Mouse (Mus musculus) layer of hippocampus, postnatal 36 days (tissue): ENCODE measurements around the gene Usp6nl. TPM values are rescaled to one million over a fixed set of nuclear protein-coding genes. Genes with fewer than 3 reads are reported as not detected.

ENCODE experiments used
- DNase-seq, 2 experiments: peaks; one replicate each; pipeline ENCODE4 v3.0.0; 2022
- total RNA-seq, 2 experiments: library from RNA; stranded (reverse); gene quantifications; 2 replicates each; pipeline ENCODE4 v1.2.3; 2021

Usp6nl gene
- total RNA-seq, 2 experiments from 2014 or later: 13.0 to 16.7 TPM

DNA sequence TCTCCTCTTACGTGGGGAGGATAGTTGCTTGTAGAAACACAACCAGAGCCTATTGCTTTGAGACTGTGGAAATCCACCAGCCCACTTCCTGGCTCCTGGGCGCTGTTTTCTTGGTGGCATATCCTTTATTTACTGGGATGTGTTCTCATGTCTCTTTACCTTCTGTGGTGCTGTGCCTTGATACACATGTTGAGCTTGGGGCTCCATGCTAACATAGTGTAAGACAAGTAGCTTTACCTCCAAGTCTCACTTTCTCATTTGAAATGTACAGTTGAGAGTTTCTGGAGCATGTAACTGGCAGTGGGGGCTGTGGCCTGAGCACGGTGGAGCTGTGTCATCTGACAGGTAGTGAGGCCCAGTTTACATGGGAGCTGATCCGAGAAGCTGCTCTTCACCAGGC lies 54.5 kb downstream of the Usp6nl start:
- no peak for DNase-seq

DNA sequence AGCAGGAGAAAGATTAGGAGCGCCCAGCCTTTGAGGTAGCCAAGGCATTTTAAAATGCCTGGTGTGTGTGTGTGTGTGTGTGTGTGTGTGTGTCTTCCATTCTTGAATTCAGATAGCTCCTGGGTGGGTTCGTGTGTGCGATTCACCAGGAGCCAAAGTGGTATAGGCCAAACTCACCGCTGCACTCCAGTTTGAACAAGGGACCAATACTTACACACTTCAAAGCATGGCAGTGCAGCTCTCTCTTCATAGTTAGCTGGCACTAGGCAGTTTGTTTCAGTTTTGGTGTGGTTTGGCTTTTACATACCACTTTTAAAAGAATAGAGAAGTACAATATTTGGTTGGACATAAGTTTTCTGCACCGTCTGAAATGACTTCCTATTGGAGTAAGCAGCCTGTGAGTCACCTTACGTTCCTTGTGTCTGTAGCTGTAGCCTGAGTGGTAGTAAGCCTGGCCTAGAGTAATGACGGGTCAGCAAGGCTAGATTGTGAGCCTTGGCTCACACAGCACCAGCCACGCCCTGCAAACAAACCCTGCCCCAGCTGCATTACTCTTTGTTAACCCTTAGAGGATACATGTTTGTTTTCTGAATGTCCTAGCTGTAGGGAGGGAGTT lies 56.2 kb downstream of the Usp6nl start:
- no peak for DNase-seq

DNA sequence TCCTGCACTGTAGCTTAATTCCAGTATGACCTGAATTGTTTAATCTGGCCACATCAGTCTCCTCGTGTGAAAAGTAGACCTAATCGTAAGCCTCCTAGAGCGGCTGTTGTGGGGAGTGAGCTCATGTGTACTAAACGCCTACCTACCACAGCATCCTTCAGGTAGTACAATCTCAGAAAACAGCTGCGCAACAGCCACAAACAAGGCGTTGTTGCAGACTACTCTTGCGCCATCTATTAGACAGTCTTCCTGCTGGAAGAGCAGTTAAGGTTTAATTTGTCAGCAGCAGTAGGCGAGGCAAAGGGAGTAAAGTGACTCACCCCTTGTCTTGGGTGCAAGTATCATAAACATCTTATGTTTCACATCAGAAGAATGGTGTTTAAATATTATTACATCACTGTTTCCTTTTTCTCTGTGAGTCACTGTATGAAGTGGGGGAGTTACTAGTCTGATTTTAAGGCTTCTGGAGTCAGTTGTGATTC lies 57.3 kb downstream of the Usp6nl start:
- no peak for DNase-seq

DNA sequence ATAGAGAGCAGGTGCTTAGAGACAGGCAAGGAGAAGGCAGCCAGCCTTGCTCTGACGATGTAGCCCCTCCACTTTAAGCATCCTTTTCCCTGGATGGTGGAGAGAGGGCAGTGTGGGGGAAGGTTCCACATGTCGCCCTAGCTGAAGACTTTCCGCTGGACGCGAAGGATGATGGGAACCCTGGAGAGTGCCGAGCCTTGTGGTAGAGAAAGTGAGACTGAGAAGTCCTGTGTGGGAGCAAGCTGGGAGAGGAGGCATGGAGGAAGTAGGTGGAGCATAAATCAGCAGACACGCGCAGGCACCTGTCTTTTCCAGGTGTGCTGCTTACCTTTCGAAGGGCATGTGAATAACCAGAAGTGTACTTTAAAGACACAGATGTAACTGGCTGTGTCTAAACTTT lies 57.9 kb downstream of the Usp6nl start:
- no peak for DNase-seq

DNA sequence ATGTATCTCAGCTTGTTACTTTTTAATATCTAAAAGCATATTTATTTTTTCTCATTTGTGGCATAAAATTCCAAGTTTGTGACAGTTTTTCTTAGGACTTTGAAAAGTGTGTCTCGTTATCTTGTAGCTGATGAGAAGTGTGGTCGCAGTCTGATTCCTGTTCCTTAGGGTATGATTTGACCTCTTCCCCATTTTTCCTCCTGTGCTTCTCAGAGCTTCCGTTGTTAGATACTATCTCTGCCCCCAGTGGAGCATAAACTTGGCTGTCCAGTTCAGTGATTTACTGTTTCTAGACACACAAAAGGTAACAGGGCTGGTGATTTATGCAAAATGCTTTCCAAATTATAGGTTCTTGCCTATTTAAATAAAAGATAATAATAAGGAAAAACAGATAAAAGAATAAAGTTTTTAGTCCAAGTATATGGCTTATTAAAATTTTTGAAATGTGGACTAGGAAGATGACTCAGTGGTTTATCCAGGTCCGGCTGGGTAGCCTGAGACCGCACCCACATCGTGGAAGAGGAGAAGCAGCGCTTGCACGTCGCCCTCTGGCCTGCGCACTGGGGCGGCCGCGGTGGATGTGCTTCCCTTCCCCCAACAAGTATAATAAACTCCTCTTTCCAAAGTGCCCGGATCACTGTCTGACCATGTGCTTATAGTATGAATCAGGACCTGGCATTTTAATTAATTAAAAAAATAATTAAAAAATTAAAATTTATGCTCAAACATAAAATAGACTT lies 62.1 kb downstream of the Usp6nl start:
- no peak for DNase-seq

DNA sequence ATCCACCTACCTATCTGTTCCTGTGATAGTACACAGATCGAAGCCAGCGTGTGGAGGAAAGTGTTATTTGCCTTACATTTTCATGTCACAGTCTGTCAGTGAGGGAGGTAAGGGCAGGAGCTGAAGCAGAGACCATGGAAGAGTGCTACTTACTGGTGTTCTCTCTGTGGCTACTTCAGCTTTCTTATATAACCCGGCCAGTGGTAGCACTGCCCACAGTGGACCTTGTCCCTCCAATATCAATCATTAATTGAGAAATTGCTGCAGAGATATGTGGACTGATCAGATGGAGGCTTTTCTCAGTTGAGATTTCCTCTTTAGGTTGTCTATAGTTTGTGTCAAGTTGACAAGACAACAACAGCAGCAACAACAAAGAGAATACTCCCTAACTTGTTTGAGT lies 66.7 kb downstream of the Usp6nl start:
- no peak for DNase-seq

DNA sequence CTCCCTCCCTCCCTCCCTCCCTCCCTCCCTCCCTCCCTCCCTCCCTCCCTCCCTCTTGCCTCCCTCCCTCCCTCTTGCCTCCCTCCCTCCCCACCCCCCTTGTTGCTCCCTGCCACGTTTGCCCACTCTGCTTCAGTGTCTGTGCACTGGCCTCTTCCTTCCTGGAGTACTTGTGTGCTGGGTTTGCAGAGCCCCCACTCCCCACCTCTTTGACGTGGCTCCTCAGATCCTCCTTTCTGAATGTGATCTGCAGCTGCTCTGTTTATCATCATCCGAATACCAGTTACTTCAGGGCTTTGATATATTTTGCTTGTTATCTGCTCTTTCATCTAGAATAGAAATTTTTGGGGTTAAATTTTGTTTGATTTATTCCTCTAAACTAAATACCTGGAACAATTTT lies 68.8 kb downstream of the Usp6nl start:
- no peak for DNase-seq

DNA sequence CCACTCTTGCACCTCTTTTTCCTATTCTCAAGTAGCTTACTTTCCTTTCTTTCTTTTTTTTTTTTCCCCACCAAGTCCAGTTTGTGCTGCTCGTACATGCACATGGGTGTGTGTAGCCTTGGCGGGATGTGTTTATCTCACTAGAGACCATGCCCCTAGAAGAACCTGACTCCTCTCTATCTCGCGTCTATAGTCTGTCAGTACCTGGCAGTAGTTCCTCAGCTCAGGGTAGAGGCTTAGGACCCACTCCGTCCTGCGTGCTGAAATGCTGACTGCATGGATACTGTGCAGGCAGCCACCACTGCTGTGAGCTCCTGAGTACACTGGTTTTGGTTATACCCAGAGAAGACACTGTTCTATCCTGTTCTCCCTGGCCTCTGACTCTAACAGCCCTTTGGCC lies 69.5 kb downstream of the Usp6nl start:
- DNase-seq: no peak

DNA sequence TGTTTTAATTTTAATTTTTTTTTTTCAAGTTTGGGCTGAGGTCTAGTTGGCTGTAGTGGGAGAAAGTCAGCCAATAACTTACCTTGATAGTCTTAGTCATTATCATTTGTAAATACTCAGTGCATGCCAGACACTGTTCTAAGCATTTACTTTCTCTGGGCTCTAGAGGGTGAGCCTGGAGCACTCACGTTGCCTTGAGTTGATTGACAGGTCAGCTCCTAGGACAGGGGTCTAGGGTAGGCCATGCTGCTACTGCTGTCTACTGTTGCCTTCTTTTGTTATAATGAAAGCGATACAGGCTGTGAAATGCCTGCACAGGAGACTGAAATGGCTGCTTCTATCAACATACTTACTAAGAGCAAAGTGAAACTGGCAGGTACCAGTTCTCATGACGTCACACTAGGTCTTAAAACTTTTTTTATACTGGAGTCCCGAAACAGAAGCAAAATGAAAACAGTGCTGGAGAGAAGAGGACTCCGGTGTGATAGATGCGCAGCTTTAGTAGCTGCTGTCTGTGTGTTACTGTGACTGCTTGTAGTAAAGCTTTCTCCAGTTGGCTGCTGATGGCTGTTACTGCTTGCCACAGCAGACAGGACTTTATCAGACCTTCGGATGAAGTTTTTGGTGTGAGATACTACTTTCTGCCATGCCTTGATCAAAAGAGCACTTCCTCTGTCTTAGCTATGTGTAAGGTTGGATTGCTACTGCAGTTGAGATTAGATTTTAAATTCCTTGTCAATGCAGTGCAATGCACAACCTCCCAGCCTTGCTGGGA lies 73.6 kb downstream of the Usp6nl start:
- no peak for DNase-seq

DNA sequence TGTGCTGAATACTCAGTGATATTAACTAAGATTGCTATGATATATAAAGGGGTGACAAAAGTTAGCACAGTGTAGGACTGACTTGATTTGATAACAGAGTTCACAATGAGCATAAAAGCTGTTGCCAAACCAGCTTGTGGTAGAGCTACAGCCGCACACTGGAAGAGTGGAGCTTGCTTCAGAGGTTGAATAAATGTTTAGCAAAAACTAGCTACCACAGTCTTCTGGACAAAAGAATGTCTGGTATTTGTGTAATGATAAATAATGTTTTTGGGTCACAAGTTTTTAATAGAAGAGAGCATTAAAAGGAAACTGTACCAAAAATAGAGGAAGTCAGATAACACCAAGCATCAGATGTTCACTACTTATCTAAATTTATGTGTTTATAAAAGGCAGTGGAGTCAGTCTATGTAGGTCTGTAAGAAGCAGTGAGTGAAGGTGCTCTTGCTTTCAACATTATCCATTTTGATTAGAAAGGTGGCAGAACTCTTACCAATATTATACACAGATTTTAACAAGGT lies 74.2 kb downstream of the Usp6nl start:
- DNase-seq: no peak

DNA sequence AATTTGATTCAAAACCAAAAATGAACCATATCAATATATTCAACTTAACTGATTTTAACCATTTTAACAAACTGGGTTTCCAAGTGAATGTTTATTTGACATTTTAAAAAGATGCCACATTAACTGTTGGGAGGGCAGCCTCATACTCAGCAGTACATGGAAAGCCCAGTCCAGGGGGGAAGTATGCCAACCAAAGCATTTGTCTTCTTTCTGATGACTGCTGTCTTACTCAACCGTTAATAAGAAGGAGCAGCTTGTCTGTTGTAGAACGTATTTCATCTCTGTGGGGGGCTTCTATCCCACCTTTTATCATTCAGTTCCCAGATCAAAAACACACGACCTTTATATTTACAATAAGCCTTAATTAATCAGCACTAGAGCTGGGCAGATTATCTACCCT lies 74.7 kb downstream of the Usp6nl start:
- no peak for DNase-seq

DNA sequence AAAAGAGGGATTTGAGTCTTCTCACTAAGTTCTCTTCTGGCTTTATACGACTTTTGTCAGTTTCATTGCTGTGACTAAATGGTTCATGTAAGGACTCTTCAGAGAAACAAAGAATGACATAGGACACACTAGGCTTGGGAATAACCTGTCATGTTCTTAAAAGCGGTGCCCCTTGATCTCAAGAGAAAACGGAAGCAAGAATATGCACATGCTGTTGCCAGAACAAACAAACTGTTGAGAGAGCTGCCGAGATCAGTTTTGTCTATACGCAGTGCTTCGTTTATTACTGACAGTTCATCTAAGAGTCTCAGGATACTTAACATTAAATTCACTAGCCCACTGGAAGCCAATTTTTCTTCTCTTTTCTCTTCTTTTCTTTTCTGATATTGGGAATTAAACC lies 76.4 kb downstream of the Usp6nl start:
- DNase-seq: no peak

DNA sequence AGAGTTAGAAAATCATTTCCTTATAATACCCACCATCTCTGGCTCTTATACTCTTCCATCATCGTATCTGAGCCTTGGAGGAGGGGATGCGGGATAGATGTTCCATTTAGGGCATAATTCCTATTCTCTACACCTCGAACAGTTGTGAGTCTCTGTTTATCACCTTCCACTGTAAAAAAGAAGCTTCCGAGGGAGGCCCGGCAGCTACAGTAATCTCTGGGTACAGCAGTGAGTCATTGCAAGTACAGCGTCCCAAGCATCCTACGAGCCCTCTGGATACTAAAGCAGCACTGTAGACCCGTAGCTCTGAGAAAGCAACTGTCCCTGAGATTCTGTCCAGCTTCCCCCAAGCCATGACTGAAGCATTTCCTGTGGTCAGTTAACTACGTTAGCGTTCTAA lies 78.6 kb downstream of the Usp6nl start:
- DNase-seq: no peak

DNA sequence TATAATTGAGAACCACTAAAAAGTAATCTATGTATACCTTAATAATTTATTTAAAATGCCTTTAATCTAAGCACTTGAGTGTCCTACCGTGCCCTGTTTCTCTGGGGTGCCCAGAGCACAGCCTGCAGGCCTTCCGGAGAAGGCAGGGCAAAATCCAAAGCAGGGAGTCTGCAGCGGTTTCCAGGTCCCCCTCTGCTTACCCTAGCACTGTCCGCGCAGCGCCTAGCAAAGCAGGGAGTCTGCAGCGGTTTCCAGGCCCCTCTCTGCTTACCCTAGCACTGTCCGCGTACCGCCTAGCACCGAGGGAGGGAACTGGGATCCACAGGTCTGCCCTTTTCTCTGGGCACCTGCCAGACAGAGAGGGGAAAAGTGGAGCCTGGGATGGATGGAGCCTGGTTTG lies 80.9 kb downstream of the Usp6nl start:
- no peak for DNase-seq

DNA sequence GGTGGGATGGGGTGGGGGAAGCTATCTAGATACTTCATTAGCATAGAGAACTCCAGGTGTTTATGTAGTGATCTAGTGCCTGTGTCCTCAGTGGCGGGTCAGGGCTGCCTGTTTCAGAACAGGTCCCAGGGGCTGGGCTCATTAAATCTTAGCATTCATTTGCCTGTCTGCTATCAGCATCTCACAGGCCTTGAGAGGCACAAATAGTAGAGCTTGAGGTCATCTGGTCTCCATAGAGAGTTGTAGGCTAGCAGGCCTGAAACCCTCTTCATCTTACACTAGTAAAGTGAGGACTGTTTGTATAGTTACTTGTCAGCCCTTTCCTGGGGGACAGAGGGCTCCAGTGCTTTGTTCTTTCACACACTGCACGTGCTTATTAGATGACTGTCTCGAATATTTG lies 81.5 kb downstream of the Usp6nl start:
- DNase-seq: no peak

DNA sequence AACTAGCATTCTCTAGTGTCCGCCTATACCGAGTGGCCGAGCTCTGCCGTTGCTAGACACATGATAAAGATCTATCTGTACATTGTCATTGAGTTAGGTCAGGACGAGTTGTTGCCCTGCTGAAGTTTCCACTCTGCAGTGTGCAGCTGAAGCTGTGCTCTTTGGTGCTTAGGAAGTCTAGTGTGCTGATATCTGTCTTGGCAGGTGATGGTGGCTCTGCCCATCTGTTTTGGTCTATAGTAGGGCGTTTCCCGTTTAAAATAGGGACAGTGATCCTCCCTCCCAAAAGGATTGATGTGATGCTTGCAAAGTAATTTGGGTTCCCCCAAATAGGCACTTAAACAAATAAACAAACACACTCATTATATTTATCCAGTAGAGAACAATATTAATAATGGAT lies 82.2 kb downstream of the Usp6nl start:
- no peak for DNase-seq

DNA sequence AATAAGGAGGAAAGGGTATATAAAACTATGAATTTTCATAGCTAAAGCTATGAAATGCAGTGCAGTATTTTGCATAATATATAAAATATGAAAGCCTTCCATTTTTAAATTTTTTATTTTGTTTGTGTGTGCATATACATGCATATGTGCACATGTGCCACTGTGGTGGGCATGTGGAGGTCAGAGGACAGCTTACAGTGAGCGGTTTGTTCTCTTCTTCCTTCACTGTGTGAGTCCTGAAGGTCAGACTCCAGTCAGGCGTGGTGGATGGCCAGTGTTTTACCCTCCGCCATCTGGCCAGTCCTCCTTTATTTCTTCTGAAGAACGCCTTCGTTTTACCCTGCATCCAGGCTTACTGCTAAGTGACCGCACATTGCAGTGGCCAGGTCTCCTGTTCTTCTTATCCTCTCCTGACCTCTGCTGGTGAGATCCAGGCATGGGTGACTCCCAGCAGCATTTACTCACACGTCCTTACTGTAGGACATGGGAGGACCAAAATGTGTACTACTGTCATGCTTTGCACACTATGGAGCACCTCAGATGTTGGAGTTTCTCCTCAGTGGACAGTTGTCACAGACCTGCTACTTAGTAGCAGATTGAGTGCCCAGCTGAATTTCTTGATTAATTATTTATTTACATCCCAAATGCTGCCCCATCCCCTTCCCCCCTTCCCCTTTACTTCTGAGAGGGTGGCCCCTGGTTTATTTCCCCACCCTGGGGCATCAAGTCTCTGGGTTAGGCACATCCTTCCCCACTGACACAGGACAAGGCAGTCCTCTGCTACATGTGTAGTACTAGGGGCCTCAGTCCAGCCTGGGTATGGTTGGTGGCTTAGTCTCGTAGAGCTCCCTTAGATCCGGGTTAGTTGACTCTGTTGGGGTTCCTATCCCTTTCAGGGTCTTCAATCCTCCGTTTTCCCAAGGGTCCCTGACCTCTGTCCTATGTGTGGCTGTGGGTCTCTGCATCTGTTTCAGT lies 82.9 kb downstream of the Usp6nl start:
- DNase-seq: peak; percentile 75 to 78

DNA sequence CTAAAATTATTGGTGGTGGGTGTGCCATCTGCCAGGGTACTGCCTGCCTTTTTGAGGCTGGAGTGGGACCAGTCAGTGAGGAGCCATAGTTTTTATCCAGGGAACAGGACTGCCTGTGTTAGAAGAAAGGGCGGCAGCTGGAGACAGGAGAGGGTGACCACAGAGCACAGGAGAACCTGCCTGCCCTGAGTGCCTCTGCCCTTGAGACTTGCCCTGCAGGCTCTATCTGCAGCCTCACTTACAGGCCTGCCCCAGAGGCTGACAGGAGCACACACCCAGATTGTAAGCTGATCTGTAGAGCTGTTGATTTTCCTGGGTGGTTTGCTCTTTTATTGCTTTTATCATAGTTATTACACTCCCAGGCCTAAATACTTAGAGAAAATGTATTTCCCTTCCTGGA lies 85.2 kb downstream of the Usp6nl start:
- no peak for DNase-seq

DNA sequence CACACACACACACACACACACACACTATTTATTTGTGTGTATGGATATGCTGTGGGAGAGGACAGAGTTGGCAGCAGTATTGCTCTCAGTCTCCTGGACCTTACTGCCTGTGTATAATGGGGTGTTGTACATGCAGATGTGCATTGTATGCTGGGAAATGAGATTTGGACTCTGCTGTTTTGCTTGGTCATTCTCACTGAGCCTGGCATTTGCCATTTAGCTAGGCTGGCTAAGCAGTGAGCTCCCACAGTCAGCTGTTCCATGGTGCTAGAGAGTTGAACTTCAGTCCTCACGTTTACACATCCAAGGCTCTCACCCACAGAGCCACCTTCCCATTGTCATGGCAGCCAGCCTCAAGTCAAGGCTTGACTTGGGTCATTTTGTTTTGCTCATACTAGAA lies 90.2 kb downstream of the Usp6nl start:
- no peak for DNase-seq

DNA sequence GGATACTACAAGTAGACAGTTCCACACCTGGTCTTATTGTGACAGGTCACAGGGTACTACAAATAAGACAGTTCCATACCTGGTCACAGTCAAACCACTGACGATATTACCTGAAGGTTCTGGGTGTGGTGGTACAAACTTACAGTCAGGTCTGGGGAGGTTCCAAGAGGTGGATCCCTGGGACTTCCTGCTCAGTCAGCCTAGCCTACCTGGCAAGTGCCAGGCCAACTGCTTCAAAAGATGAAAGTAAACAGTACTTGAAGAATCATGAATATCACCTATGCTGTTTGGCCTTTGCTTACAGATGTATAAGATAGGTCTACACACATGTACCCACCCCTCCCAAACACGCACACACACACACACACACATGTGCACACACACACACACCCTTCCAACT lies 91.3 kb downstream of the Usp6nl start:
- no peak for DNase-seq

DNA sequence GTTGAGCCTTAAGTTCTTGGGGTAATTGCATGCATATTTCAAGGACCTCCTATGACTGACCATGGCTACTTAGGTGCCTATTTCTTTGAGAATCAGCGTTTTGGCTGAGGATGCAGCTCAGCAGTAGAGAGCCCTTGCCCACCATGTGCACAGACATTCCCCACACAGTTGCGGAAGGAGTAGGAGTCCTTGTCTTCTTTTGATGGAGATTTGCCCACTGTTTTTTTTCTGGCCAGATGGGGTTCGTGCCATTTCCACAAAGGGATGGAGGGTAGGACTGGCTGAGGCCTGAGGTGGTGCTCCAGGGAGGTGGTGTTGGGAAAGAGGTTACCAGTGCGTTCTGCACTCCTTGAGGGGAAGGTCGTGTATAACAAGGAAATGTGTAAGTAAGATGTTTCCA lies 91.9 kb downstream of the Usp6nl start:
- DNase-seq: no peak

DNA sequence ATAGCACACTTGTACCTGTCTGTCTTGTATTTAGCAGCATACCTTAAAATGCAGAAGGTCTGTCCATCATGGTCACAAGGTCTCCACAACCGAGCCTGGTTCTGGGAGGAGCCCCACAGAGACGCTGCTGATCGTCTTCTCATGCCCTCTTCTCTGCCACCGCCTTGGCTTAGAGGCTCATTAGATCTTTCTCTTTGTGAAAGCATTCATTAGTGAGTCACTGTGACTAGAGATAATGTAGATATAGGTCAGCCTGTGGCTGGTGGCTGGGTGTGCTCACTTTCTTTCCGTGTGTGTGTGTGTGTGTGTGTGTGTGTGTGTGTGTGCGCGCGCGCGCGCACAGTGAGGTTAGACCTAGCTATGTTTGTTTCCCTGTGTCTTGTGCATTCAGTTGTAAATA lies 94.7 kb downstream of the Usp6nl start:
- DNase-seq: no peak
